Mouse (Mus musculus) midbrain, embryonic 16.5 days (tissue): ENCODE results near the gene Bex2. TPM values are rescaled to one million over a fixed set of nuclear protein-coding genes. Genes with fewer than 3 reads are reported as not detected.

Experiments used
- polyA plus RNA-seq: library from polyadenylated mRNA; unstranded; fragments of >200 nt; fragmentation: Nextera tagmentation; extraction: Ambion mirVana; gene quantifications from 2 replicates; pipeline ENCODE4 v1.2.1, GENCODE M21; 2015

Gene Bex2
- polyA plus RNA-seq, 1 experiment from 2014 or later = 971 TPM

Other genes with a start within 250 kb of the Bex2 start
- 261 and 291 TPM in 2 replicates for gene Gprasp2, start 229.2 kb downstream of the Bex2 start, polyA plus RNA-seq
- 355 and 370 TPM in 2 replicates for gene Arxes2, start 74.4 kb downstream of the Bex2 start, polyA plus RNA-seq
- gene Arxes1, start 34.9 kb downstream of the Bex2 start, polyA plus RNA-seq = 198 and 206 TPM in 2 replicates
- gene Nxf3, start 17.0 kb upstream of the Bex2 start, polyA plus RNA-seq = not detected in 2 replicates
- gene Bex4, start 70.8 kb upstream of the Bex2 start, polyA plus RNA-seq = 170 and 186 TPM in 2 replicates
- gene Tceal8, start 104.1 kb upstream of the Bex2 start, polyA plus RNA-seq = 121 and 125 TPM in 2 replicates
- 31.8 and 38.9 TPM in 2 replicates for gene Tceal5, start 135.6 kb upstream of the Bex2 start, polyA plus RNA-seq
- gene Tceal7, start 146.5 kb upstream of the Bex2 start, polyA plus RNA-seq = 3.9 and 4.2 TPM in 2 replicates
- 271 and 313 TPM in 2 replicates for gene Bex1, start 147.3 kb upstream of the Bex2 start, polyA plus RNA-seq
- 261 and 272 TPM in 2 replicates for gene Tceal9, start 176.8 kb upstream of the Bex2 start, polyA plus RNA-seq
- 692 and 737 TPM in 2 replicates for gene Bex3, start 202.0 kb upstream of the Bex2 start, polyA plus RNA-seq